Mouse (Mus musculus): ENCODE results near the gene Arl8a.

- TF ChIP-seq POLR2A (IDR thresholded peaks at IDR 0.05; ENCODE audit: low read depth, low read length) (no peak), CTCF (IDR thresholded peaks at IDR 0.05; ENCODE audit: extremely low read depth, insufficient read length, insufficient replicate concordance, low read depth, low read length) (no peak)
These were observed 9.7 kb downstream of the Arl8a start for GRCm38 (mm10) chr1:135156300-135156699.
